Mouse (Mus musculus) forebrain, embryonic 11.5 days (tissue): ENCODE results near the gene Dnajc17. TPM values are rescaled to one million over a fixed set of nuclear protein-coding genes. Genes with fewer than 3 reads are reported as not detected.
A peak's percentile ranks its signal among the peaks of the same experiment; 100 is the strongest.

ENCODE experiments used
- ATAC-seq: fragments of 200-750 bp; cut with Nextera tagmentation; replicated peaks from 2 replicates; pipeline ENCODE4 v1.8.0; 2017; ENCODE audit warnings: moderate TSS enrichment; ENCODE audit not compliant: low FRiP score
- DNase-seq: peaks from one replicate; pipeline ENCODE4 v3.0.0-alpha.2; 2017; ENCODE audit warnings: low spot score
- H3K27ac ChIP-seq: fragments of 300-500 bp; sonication (generic); 2 replicates; pipeline ENCODE4 v1.5.1; 2014; ENCODE audit warnings: low read depth, low read length
- H3K27me3 ChIP-seq: fragments of 300-500 bp; sonication (generic); 2 replicates; pipeline ENCODE4 v1.6.1; 2014; ENCODE audit warnings: mild to moderate bottlenecking, low read length, mixed read lengths; ENCODE audit not compliant: control insufficient read depth, insufficient read depth
- H3K36me3 ChIP-seq: fragments of 300-500 bp; sonication (generic); 2 replicates; pipeline ENCODE4 v1.6.1; 2014; ENCODE audit warnings: mild to moderate bottlenecking, low read length, moderate library complexity, mixed read lengths; ENCODE audit not compliant: control insufficient read depth, insufficient read depth
- H3K4me1 ChIP-seq: fragments of 300-500 bp; sonication (generic); replicated peaks from 2 replicates; pipeline ENCODE4 v1.6.1; 2014; ENCODE audit warnings: low read length, mixed read lengths; ENCODE audit not compliant: control insufficient read depth, insufficient read depth
- H3K4me2 ChIP-seq: fragments of 300-500 bp; sonication (generic); 2 replicates; pipeline ENCODE4 v1.6.1; 2014; ENCODE audit warnings: low read depth, mild to moderate bottlenecking, low read length, moderate library complexity, mixed read lengths; ENCODE audit not compliant: severe bottlenecking
- H3K4me3 ChIP-seq: fragments of 300-500 bp; sonication (generic); 2 replicates; pipeline ENCODE4 v1.5.1; 2014; ENCODE audit warnings: low read depth, low read length
- H3K9ac ChIP-seq: fragments of 300-500 bp; sonication (generic); 2 replicates; pipeline ENCODE4 v1.6.1; 2014; ENCODE audit warnings: low read length
- H3K9me3 ChIP-seq: fragments of 300-500 bp; sonication (generic); 2 replicates; pipeline ENCODE4 v1.6.1; 2016; ENCODE audit warnings: low read length, mixed read lengths; ENCODE audit not compliant: control insufficient read depth
- WGBS: fragments of 180-500 bp; shearing (Covaris S2); extraction: QIAGEN DNeasy Blood & Tissue Kit; methylation state at CpG from one replicate; pipeline ENCODE4 v1.1.7; 2014; 5-methylcytosine and 5-hydroxymethylcytosine counted together
- polyA plus RNA-seq: library from polyadenylated mRNA; unstranded; fragments of >200 nt; fragmentation: Nextera tagmentation; extraction: Ambion mirVana; gene quantifications from 2 replicates; pipeline ENCODE4 v1.2.1, GENCODE M21; 2014

The Dnajc17 gene
- polyA plus RNA-seq, 1 experiment from 2014 or later = 27.1 TPM

- H3K36me3 ChIP-seq = no peaks in the 10 kb centered on the region; the same call in 1 of the 2 replicates
- peak overlapping the region; percentile 44; the same call in 1 of the 2 replicates for H3K27ac ChIP-seq
- peak overlapping the region; percentile 64 for H3K4me3 ChIP-seq
- peak overlapping the region; percentile 67 for H3K9ac ChIP-seq
- no peak for DNase-seq
- peaks cover 8% of the 10 kb centered on the region; the same call in 1 of the 2 replicates for H3K4me1 ChIP-seq
- 19% methylated on average over 6 of the region's 6 CpGs for WGBS
- H3K4me2 ChIP-seq = peak overlapping the region; percentile 47
- ATAC-seq = peak; percentile 10
- H3K27me3 ChIP-seq = no peaks in the 10 kb centered on the region
- H3K9me3 ChIP-seq = no peaks in the 10 kb centered on the region
These were observed 643 bp downstream of the Dnajc17 start for GRCm38 (mm10) chr2:119207961-119208343.

- H3K27me3 ChIP-seq = no peaks in the 10 kb centered on the region
- no peak for DNase-seq
- no peak overlapping the region for H3K4me2 ChIP-seq
- H3K27ac ChIP-seq = no peak overlapping the region
- 82% methylated on average over 4 of the region's 4 CpGs for WGBS
- no peaks in the 10 kb centered on the region for H3K36me3 ChIP-seq
- H3K9me3 ChIP-seq = no peaks in the 10 kb centered on the region
- H3K4me3 ChIP-seq = no peak overlapping the region
- H3K9ac ChIP-seq = no peak overlapping the region
- ATAC-seq = no peak
- H3K4me1 ChIP-seq = peaks cover 9% of the 10 kb centered on the region; the same call in 1 of the 2 replicates
These were observed 4.6 kb downstream of the Dnajc17 start for GRCm38 (mm10) chr2:119203871-119204460.

- DNase-seq = no peak
These were observed 5.6 kb downstream of the Dnajc17 start for GRCm38 (mm10) chr2:119202914-119203453.

GRCm38 (mm10) chr2:119198934-119199333, 9.7 kb downstream of the Dnajc17 start:
- Histone ChIP-seq H3K4me3 (no peak overlapping the region), H3K4me1 (peaks cover 5% of the 10 kb centered on the region; the same call in 1 of the 2 replicates), H3K4me2 (no peak overlapping the region), H3K36me3 (no peaks in the 10 kb centered on the region), H3K9me3 (no peaks in the 10 kb centered on the region), H3K9ac (no peak overlapping the region), H3K27ac (no peak overlapping the region), H3K27me3 (no peaks in the 10 kb centered on the region)
- DNase-seq = no peak
- no peak for ATAC-seq
- 62% methylated on average over 3 of the region's 3 CpGs for WGBS

More at GRCm38 (mm10) chr2:119202914-119203453, 5.6 kb downstream of the Dnajc17 start:
- Histone ChIP-seq H3K36me3 (no peaks in the 10 kb centered on the region), H3K4me3 (no peak overlapping the region), H3K4me1 (peaks cover 9% of the 10 kb centered on the region; the same call in 1 of the 2 replicates), H3K9me3 (no peaks in the 10 kb centered on the region), H3K27ac (no peak overlapping the region), H3K4me2 (no peak overlapping the region), H3K9ac (no peak overlapping the region), H3K27me3 (no peaks in the 10 kb centered on the region)
- no peak for ATAC-seq
- WGBS = 81% methylated on average over 5 of the region's 5 CpGs

GRCm38 (mm10) chr2:119198049-119198448, 10.5 kb downstream of the Dnajc17 start:
- H3K9me3 ChIP-seq = no peaks in the 10 kb centered on the region
- H3K27ac ChIP-seq = no peak overlapping the region
- 21% methylated on average over 1 of the region's 1 CpGs for WGBS
- ATAC-seq = no peak
- no peaks in the 10 kb centered on the region for H3K36me3 ChIP-seq
- H3K4me3 ChIP-seq = no peak overlapping the region
- H3K4me1 ChIP-seq = 0 out of 2 replicates have a peak, but pooled peaks cover 1% of the 10 kb centered on the region
- H3K27me3 ChIP-seq = no peaks in the 10 kb centered on the region
- no peak for DNase-seq
- H3K4me2 ChIP-seq = no peak overlapping the region
- no peak overlapping the region for H3K9ac ChIP-seq

GRCm38 (mm10) chr2:119197493-119197892, 11.1 kb downstream of the Dnajc17 start:
- no peaks in the 10 kb centered on the region for H3K4me1 ChIP-seq
- no peak for DNase-seq
- no peak overlapping the region for H3K4me3 ChIP-seq
- H3K9me3 ChIP-seq = no peaks in the 10 kb centered on the region
- H3K27ac ChIP-seq = no peak overlapping the region
- no peak overlapping the region for H3K4me2 ChIP-seq
- H3K9ac ChIP-seq = no peak overlapping the region
- no peaks in the 10 kb centered on the region for H3K36me3 ChIP-seq
- H3K27me3 ChIP-seq = no peaks in the 10 kb centered on the region
- ATAC-seq = no peak
- WGBS = 71% methylated on average over 1 of the region's 1 CpGs

- Histone ChIP-seq H3K27ac (no peak overlapping the region), H3K9ac (no peak overlapping the region), H3K36me3 (no peaks in the 10 kb centered on the region), H3K4me3 (no peak overlapping the region), H3K4me2 (no peak overlapping the region), H3K27me3 (no peaks in the 10 kb centered on the region), H3K4me1 (no peaks in the 10 kb centered on the region), H3K9me3 (no peaks in the 10 kb centered on the region)
- ATAC-seq (no peak), DNase-seq (no peak)
- WGBS = 22% methylated on average over 4 of the region's 4 CpGs
These were observed 12.1 kb downstream of the Dnajc17 start for GRCm38 (mm10) chr2:119196316-119197108.

GRCm38 (mm10) chr2:119194140-119194539, 14.5 kb downstream of the Dnajc17 start:
- ATAC-seq = no peak
- Histone ChIP-seq H3K4me3 (no peak overlapping the region), H3K9me3 (no peaks in the 10 kb centered on the region), H3K9ac (no peak overlapping the region), H3K36me3 (no peaks in the 10 kb centered on the region), H3K4me2 (no peak overlapping the region), H3K4me1 (no peaks in the 10 kb centered on the region), H3K27ac (no peak overlapping the region), H3K27me3 (no peaks in the 10 kb centered on the region)
- DNase-seq = no peak
- WGBS = 93% methylated on average over 5 of the region's 5 CpGs
